Mouse (Mus musculus) CH12.LX (cell line): Measurements from ENCODE around the gene Pcolce. TPM values are rescaled to one million over a fixed set of nuclear protein-coding genes. Genes with fewer than 3 reads are reported as not detected.

Source experiments
- DNase-seq: peaks from one replicate; pipeline ENCODE4 v3.0.0-alpha.2; 2013; ENCODE audit errors: extremely low read depth
- H3K27ac ChIP-seq: 2 replicates; pipeline ENCODE4 v1.5.1; 2012; ENCODE audit warnings: low read depth, mild to moderate bottlenecking, control low read depth, moderate library complexity; ENCODE audit not compliant: insufficient read depth
- H3K27me3 ChIP-seq: replicated peaks from 2 replicates; pipeline ENCODE3; 2012; ENCODE audit warnings: inconsistent platforms
- H3K36me3 ChIP-seq, 2 experiments: replicated peaks in 1 of 2; 2 replicates each; pipeline versions ENCODE3 to v1.6.1; 2012; ENCODE audit warnings: inconsistent platforms in 1 of 2, low read length in 1 of 2, mild to moderate bottlenecking in 1 of 2, mixed read lengths in 1 of 2, moderate library complexity in 1 of 2; ENCODE audit not compliant: control insufficient read depth in 1 of 2, insufficient read depth in 1 of 2
- H3K4me1 ChIP-seq, 2 experiments: 2 replicates each; pipeline ENCODE4 v1.6.1; 2012; ENCODE audit warnings: inconsistent platforms in 1 of 2, moderate library complexity in 1 of 2; ENCODE audit not compliant: insufficient read depth in 2 of 2, control insufficient read depth in 1 of 2
- H3K4me2 ChIP-seq: 2 replicates; pipeline ENCODE4 v1.6.1; 2012; ENCODE audit warnings: low read depth, mild to moderate bottlenecking, control low read depth; ENCODE audit not compliant: poor library complexity, insufficient read depth, severe bottlenecking
- H3K4me3 ChIP-seq, 3 experiments: fragments of 150-350 bp in 1 of 3; sonication (generic) in 1 of 3; replicated peaks in 1 of 3; 2 replicates each; pipeline versions ENCODE3 to v1.5.1; 2011 to 2012; ENCODE audit warnings: low read depth in 2 of 3, low read length in 2 of 3, mild to moderate bottlenecking in 2 of 3, moderate library complexity in 2 of 3, control low read depth in 1 of 3, improper control_type of control experiment in 1 of 3, inconsistent platforms in 1 of 3, mixed read lengths in 1 of 3; ENCODE audit not compliant: poor library complexity in 1 of 3
- H3K79me2 ChIP-seq: replicated peaks from 2 replicates; pipeline ENCODE4 v1.6.1; 2012; ENCODE audit warnings: mild to moderate bottlenecking, moderate library complexity; ENCODE audit not compliant: control insufficient read depth, poor library complexity, insufficient read depth, severe bottlenecking; ENCODE audit errors: extremely low read depth
- H3K9ac ChIP-seq: 2 replicates; pipeline ENCODE4 v1.6.1; 2012; ENCODE audit warnings: low read depth, mild to moderate bottlenecking, control low read depth, moderate library complexity; ENCODE audit not compliant: insufficient read depth
- H3K9me3 ChIP-seq: replicated peaks from 2 replicates; pipeline ENCODE3; 2012; ENCODE audit warnings: low read length, inconsistent platforms, mixed read lengths
- BHLHE40 ChIP-seq: IDR thresholded peaks from 2 replicates; pipeline ENCODE4 v1.6.1; 2011; ENCODE audit warnings: mild to moderate bottlenecking, low read depth, low read length, improper control_type of control experiment
- CHD2 ChIP-seq: IDR thresholded peaks from 2 replicates; pipeline ENCODE4 v1.6.1; 2011; ENCODE audit warnings: low read length, improper control_type of control experiment
- CTCF ChIP-seq, 2 experiments: IDR thresholded peaks in 1 of 2; conservative IDR thresholded peaks in 1 of 2; 2 replicates each; pipeline ENCODE4 v1.5.1; 2011 to 2012; ENCODE audit warnings: low read depth in 2 of 2, low read length in 2 of 2, improper control_type of control experiment in 1 of 2, inconsistent platforms in 1 of 2, mild to moderate bottlenecking in 1 of 2, moderate library complexity in 1 of 2
- ETS1 ChIP-seq: conservative IDR thresholded peaks from 2 replicates; pipeline ENCODE4 v1.6.1; 2012; ENCODE audit warnings: low read depth, mild to moderate bottlenecking, inconsistent platforms, low read length, improper control_type of control experiment, moderate library complexity
- GABPA ChIP-seq: IDR thresholded peaks from 2 replicates; pipeline ENCODE4 v1.6.1; 2012; ENCODE audit warnings: low read depth, low read length, improper control_type of control experiment, inconsistent platforms; ENCODE audit not compliant: insufficient replicate concordance
- HCFC1 ChIP-seq: IDR thresholded peaks from 2 replicates; pipeline ENCODE4 v1.6.1; 2012; ENCODE audit warnings: low read depth, mild to moderate bottlenecking, inconsistent platforms, low read length, improper control_type of control experiment
- IRF4 ChIP-seq: IDR thresholded peaks from 2 replicates; pipeline ENCODE4 v1.6.1; 2014; ENCODE audit warnings: low read depth, mild to moderate bottlenecking, inconsistent platforms, low read length, improper control_type of control experiment
- JUN ChIP-seq: IDR thresholded peaks from 2 replicates; pipeline ENCODE4 v1.6.1; 2011; ENCODE audit warnings: low read depth, mild to moderate bottlenecking, low read length, improper control_type of control experiment, moderate library complexity; ENCODE audit not compliant: insufficient read depth
- KAT2A ChIP-seq: IDR thresholded peaks from 2 replicates; pipeline ENCODE4 v1.6.1; 2012; ENCODE audit warnings: low read length, improper control_type of control experiment, inconsistent platforms; ENCODE audit not compliant: insufficient replicate concordance
- MAFK ChIP-seq: IDR thresholded peaks from 2 replicates; pipeline ENCODE4 v1.6.1; 2011; ENCODE audit warnings: low read length, improper control_type of control experiment; ENCODE audit not compliant: insufficient replicate concordance
- MAX ChIP-seq: IDR thresholded peaks from 2 replicates; pipeline ENCODE4 v1.6.1; 2011; ENCODE audit warnings: low read length, improper control_type of control experiment
- MXI1 ChIP-seq: IDR thresholded peaks from 2 replicates; pipeline ENCODE4 v1.6.1; 2011; ENCODE audit warnings: mild to moderate bottlenecking, low read depth, low read length, improper control_type of control experiment
- NELFE ChIP-seq: IDR thresholded peaks from 2 replicates; pipeline ENCODE4 v1.6.1; 2011; ENCODE audit warnings: low read depth, low read length, improper control_type of control experiment
- NRF1 ChIP-seq: IDR thresholded peaks from 2 replicates; pipeline ENCODE4 v1.6.1; 2014; ENCODE audit warnings: low read depth, mild to moderate bottlenecking, inconsistent platforms, low read length, improper control_type of control experiment, moderate library complexity
- PAX5 ChIP-seq: IDR thresholded peaks from 2 replicates; pipeline ENCODE4 v1.6.1; 2012; ENCODE audit warnings: low read length, inconsistent platforms, mixed read lengths
- POLR2A ChIP-seq: IDR thresholded peaks from 2 replicates; pipeline ENCODE4 v1.6.1; 2011; ENCODE audit warnings: low read depth, mild to moderate bottlenecking, improper control_type of control experiment, low read length
- POLR2AphosphoS2 ChIP-seq: IDR thresholded peaks from 2 replicates; pipeline ENCODE4 v1.6.1; 2011; ENCODE audit warnings: low read depth, low read length, improper control_type of control experiment
- TCF12 ChIP-seq: IDR thresholded peaks from 2 replicates; pipeline ENCODE4 v1.6.1; 2014; ENCODE audit warnings: low read depth, mild to moderate bottlenecking, inconsistent platforms, low read length, improper control_type of control experiment
- USF2 ChIP-seq: conservative IDR thresholded peaks from 2 replicates; pipeline ENCODE4 v1.6.1; 2011; ENCODE audit warnings: low read depth, low read length, improper control_type of control experiment
- ZMIZ1 ChIP-seq: IDR thresholded peaks from 2 replicates; pipeline ENCODE4 v1.6.1; 2012; ENCODE audit warnings: low read depth, mild to moderate bottlenecking, inconsistent platforms, low read length, improper control_type of control experiment
- ZNF384 ChIP-seq: IDR thresholded peaks from 2 replicates; pipeline ENCODE4 v1.6.1; 2012; ENCODE audit warnings: low read depth, low read length, improper control_type of control experiment, inconsistent platforms
- dilution Hi-C: fragments of 300-500 bp; cut with MboI; formaldehyde crosslinking; loops from 2 replicates; pipeline ENCODE4 v1.14.3; 2020; ENCODE audit warnings: low sequenced_read_pairs; ENCODE audit not compliant: extremely low pct_unique_long_range_greater_than_20kb, extremely low pct_ligation_motif_present
- in situ Hi-C: fragments of 300-500 bp; cut with MboI; formaldehyde crosslinking; loops from 3 replicates; pipeline ENCODE4 v1.14.3; 2019; ENCODE audit warnings: low sequenced_read_pairs, low pct_ligation_motif_present, low pct_unique_long_range_greater_than_20kb, mixed read lengths
- polyA plus RNA-seq: library from polyadenylated mRNA; unstranded; fragments of >175 nt; gene quantifications from 2 replicates; pipeline ENCODE4 v1.2.1, GENCODE M21; 2012; ENCODE audit warnings: low read depth; ENCODE audit not compliant: insufficient read length
- total RNA-seq, 2 experiments: library from RNA; depleted of rRNA; stranded (reverse); fragments of 300-350 nt in 1 of 2; fragments of >200 nt in 1 of 2; gene quantifications; 2 replicates each; pipeline ENCODE4 v1.2.3; 2012 to 2014

Pcolce gene
- total and polyA plus RNA-seq, 3 experiments: 0.30 to 0.97 TPM; not detected in 1

DNA sequence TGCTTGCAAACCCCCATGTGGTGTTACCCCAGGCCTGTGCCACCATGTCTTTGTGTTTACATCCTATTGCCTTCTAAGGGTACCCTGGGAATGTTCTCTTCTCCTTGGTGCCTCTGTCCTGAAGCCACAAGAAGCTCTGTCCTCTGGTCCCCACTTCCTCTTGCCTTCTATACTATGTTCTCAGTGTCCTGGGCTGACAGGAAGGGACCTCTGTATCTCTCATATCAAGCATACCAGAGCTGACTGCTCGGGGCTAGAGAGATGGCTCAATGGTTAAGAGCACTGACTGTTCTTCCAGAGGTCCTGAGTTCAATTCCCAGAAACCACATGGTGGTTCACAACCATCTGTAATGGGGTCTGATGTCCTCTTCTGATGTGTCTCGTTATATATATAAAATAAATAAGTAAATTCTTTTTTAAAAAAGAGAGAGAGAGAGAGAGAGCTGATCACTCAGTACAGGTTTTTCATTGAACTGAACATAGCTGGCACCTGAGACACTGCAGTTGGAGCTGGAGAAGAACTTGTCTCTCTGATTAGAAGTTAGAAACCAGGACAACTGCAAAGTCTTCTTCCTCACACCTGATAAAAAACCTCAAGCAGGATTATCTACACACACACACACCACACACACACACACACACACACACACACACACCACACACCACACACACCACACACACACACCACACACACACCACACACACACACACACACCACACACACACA, 15.3 kb downstream of the Pcolce start:
- Histone ChIP-seq H3K27ac (no peak overlapping the region), H3K79me2 (peaks cover 3% of the 10 kb centered on the region; the same call in 1 of the 2 replicates), H3K9ac (no peak overlapping the region), H3K9me3 (no peaks in the 10 kb centered on the region), H3K27me3 (no peaks in the 10 kb centered on the region), H3K4me3 (no peak overlapping the region), H3K4me1 (peaks cover 13 to 24% of the 10 kb centered on the region in 2 experiments), H3K4me2 (no peak overlapping the region), H3K36me3 (peaks cover 12 to 22% of the 10 kb centered on the region in 2 experiments)
- no peak for TF ChIP-seq IRF4
- no peak for TF ChIP-seq PAX5
- TF ChIP-seq CTCF (conservative IDR thresholded peaks at IDR 0.05 in 1 of 2, IDR thresholded peaks at IDR 0.05 in 1 of 2; ENCODE audit: low read depth in 2 of 2, low read length in 2 of 2): no peak
- no peak for TF ChIP-seq MAFK
- no peak for TF ChIP-seq NRF1
- TF ChIP-seq ETS1: no peak
- no peak for TF ChIP-seq MAX
- TF ChIP-seq MXI1: no peak
- no peak for TF ChIP-seq USF2
- TF ChIP-seq BHLHE40: no peak
- TF ChIP-seq NELFE: no peak
- TF ChIP-seq ZMIZ1: no peak
- no peak for TF ChIP-seq TCF12
- no peak for TF ChIP-seq POLR2A
- TF ChIP-seq CHD2: no peak
- in situ Hi-C loops (no loop called here), dilution Hi-C loops (no loop called here)
- no peak for DNase-seq

GRCm38 (mm10) chr5:137597625-137598024, 16.0 kb downstream of the Pcolce start:
- no peak overlapping the region for H3K4me2 ChIP-seq
- H3K27ac ChIP-seq: no peak overlapping the region
- H3K9ac ChIP-seq: no peak overlapping the region
- peaks cover 12 to 19% of the 10 kb centered on the region in 2 experiments for H3K4me1 ChIP-seq
- in situ Hi-C loops (no loop called here), dilution Hi-C loops (no loop called here)
- no peak overlapping the region for H3K4me3 ChIP-seq
- H3K36me3 ChIP-seq: peaks cover 12 to 22% of the 10 kb centered on the region in 2 experiments
- no peak for TF ChIP-seq BHLHE40
- no peak for TF ChIP-seq CHD2
- TF ChIP-seq POLR2AphosphoS2: no peak
- no peak for TF ChIP-seq ZNF384
- no peak for TF ChIP-seq HCFC1
- no peak for TF ChIP-seq KAT2A
- TF ChIP-seq JUN: no peak
- no peak for TF ChIP-seq GABPA
- no peaks in the 10 kb centered on the region for H3K9me3 ChIP-seq
- H3K79me2 ChIP-seq: peaks cover 2% of the 10 kb centered on the region; the same call in 1 of the 2 replicates
- DNase-seq: no peak
- H3K27me3 ChIP-seq: no peaks in the 10 kb centered on the region
